Mouse (Mus musculus): Measurements from ENCODE around the gene Fdps. TPM values are rescaled to one million over a fixed set of nuclear protein-coding genes. Genes with fewer than 3 reads are reported as not detected.

Fdps gene
- polyA plus RNA-seq, 1 experiment from 2014 or later: 253 TPM

DNA sequence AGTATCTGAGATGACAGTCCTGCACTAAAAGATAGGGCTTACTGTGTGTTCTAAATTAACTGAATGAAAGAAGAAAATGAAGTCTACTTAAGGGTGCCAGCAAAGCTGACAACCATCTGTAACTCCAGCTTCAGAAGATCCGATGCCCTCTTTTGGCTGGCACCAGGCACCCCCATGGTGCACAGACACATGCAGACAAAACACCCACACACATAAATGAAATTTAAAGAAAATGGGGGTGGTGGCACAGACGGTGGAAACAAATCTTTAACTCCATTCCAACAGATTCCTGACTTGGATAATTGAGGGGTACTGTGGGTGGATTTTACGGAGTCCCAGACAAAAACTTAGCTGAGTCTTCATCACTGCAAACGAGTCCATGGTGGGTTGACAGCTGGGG, 30.1 kb upstream of the Fdps start:
- H3K27ac ChIP-seq: no peak overlapping the region
- no peak for ATAC-seq (ENCODE audit: insufficient number of reproducible peaks, low FRiP score, low TSS enrichment, low read depth)
- H3K36me3 ChIP-seq: no peaks in the 10 kb centered on the region
- H3K9ac ChIP-seq: no peak overlapping the region
- H3K27me3 ChIP-seq: peaks cover 13% of the 10 kb centered on the region; the same call in 1 of the 2 replicates
- peaks cover 5% of the 10 kb centered on the region for H3K4me1 ChIP-seq
- H3K9me3 ChIP-seq: no peaks in the 10 kb centered on the region
- 39% methylated on average over 4 of the region's 4 CpGs for WGBS
- no peak overlapping the region for H3K4me3 ChIP-seq
- peak overlapping the region; percentile 64; the same call in 1 of the 2 replicates for H3K4me2 ChIP-seq

DNA sequence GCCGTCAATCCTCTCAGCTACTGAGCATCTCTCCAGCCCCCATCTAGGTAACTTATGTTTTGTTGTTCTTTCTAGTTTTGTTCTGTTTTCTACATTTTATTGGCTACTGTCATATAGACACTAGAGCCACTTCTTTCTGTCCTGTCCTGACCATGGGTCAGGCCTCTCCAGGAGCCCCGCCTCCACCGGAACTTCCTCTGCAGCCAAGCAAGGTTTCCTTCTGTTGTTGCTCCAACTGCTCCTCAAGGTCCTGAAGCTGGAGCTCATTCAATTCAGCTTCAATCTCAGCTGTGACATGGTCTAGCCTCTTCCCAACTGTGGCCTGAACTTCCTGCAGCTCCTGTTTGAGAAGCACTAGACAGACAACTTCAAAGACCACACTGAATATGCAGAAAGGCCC, 28.1 kb upstream of the Fdps start:
- Histone ChIP-seq H3K4me1 (peaks cover 5% of the 10 kb centered on the region), H3K27ac (no peak overlapping the region), H3K4me3 (no peak overlapping the region), H3K9ac (no peak overlapping the region), H3K4me2 (no peak overlapping the region), H3K9me3 (no peaks in the 10 kb centered on the region), H3K36me3 (no peaks in the 10 kb centered on the region), H3K27me3 (peaks cover 13% of the 10 kb centered on the region; the same call in 1 of the 2 replicates)
- WGBS: 82% methylated on average over 3 of the region's 3 CpGs
- no peak for ATAC-seq (ENCODE audit: insufficient number of reproducible peaks, low FRiP score, low TSS enrichment, low read depth)

DNA sequence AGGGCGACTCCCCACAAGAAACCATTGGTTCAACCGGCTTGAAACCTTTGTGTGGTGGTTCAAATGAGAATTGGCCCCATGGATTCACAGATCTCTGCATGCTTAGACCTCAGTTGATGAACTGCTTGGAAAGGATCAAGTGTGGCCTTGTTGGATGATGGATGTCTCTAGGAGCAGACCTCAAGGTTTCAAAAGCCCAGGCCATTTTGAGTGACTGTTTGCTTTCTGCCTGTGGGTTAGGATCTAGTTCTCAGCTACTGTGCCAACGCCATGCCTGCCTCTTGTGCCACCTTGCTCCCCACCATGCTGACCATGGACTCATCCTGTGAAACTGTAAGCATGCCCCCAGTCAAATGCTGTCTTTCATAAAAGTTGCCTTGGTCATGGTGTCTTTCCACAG, 24.2 kb upstream of the Fdps start:
- no peak overlapping the region for H3K9ac ChIP-seq
- H3K9me3 ChIP-seq: no peaks in the 10 kb centered on the region
- H3K36me3 ChIP-seq: no peaks in the 10 kb centered on the region
- H3K27me3 ChIP-seq: no peaks in the 10 kb centered on the region
- H3K4me1 ChIP-seq: no peaks in the 10 kb centered on the region
- ATAC-seq (ENCODE audit: insufficient number of reproducible peaks, low FRiP score, low TSS enrichment, low read depth): no peak
- no peak overlapping the region for H3K27ac ChIP-seq
- 94% methylated on average over 3 of the region's 3 CpGs for WGBS
- H3K4me3 ChIP-seq: no peak overlapping the region
- no peak overlapping the region for H3K4me2 ChIP-seq

DNA sequence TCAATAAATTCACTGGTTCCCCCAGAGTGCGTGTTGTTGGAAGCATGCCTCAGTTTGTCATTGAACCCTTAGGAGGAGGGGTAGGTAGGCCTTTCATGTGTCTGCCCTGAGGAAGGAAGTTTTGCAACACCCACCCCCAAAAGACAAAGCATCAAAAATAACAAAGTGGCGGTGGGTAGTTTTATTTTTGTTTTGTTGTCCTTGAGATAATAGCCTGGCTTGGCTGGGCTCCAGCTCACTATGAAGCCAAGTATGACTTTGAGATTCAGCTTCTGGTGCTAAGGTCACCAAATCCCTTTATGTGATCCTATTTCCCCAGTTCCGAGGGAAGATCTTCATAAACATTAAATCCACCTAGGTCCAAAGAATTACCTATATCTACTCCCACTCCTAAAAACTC, 22.5 kb upstream of the Fdps start:
- H3K36me3 ChIP-seq: no peaks in the 10 kb centered on the region
- ATAC-seq (ENCODE audit: insufficient number of reproducible peaks, low FRiP score, low TSS enrichment, low read depth): no peak
- 77% methylated on average over 3 of the region's 3 CpGs for WGBS
- H3K9me3 ChIP-seq: no peaks in the 10 kb centered on the region
- no peaks in the 10 kb centered on the region for H3K27me3 ChIP-seq
- no peak overlapping the region for H3K4me2 ChIP-seq
- no peak overlapping the region for H3K4me3 ChIP-seq
- H3K27ac ChIP-seq: no peak overlapping the region
- H3K9ac ChIP-seq: no peak overlapping the region
- H3K4me1 ChIP-seq: no peaks in the 10 kb centered on the region

DNA sequence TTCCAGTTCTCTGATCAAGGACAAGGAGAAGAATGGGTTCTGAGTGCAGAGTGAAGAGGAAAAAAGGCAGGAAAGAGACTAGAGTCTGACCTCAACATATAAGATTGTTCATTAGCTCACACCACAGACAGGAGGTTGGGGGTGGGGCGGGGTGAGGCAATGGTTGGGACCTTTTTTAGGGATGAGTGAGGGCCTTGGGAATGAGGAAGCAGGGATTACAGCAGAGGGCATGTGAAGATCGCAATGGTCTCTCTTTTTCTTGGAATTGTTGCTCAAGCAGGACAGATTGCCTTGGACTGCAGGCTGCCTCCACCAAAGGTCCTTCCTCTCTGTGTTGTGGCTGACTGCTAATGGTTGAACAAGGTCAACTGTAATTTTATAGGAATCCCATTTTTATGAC, 21.6 kb upstream of the Fdps start:
- Histone ChIP-seq H3K4me3 (no peak overlapping the region), H3K27ac (no peak overlapping the region), H3K9me3 (no peaks in the 10 kb centered on the region), H3K36me3 (no peaks in the 10 kb centered on the region), H3K27me3 (no peaks in the 10 kb centered on the region), H3K4me2 (no peak overlapping the region), H3K9ac (no peak overlapping the region), H3K4me1 (no peaks in the 10 kb centered on the region)
- WGBS: 82% methylated on average over 2 of the region's 2 CpGs
- no peak for ATAC-seq (ENCODE audit: insufficient number of reproducible peaks, low FRiP score, low TSS enrichment, low read depth)

DNA sequence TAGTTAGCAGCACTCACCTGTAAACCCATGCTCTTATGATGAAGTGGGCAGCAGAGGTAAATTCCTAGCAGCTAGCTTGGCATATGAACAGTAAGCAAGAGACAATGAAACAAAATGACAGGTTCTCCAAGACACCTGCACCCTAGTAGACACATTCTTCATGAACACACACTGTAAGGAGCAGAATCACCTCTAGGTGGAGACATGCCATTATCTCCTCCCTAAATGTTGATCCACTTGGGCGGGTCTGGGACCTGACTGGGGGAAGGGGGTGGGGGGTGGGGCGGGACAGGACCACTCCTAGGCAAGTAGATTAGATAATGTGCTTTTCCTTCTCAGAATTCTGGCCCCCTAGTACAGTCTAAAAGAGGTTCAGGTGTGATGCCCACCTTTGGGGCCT, 13.8 kb upstream of the Fdps start:
- no peaks in the 10 kb centered on the region for H3K36me3 ChIP-seq
- no peak overlapping the region for H3K27ac ChIP-seq
- WGBS: 3% methylated on average over 2 of the region's 2 CpGs
- no peak for ATAC-seq (ENCODE audit: insufficient number of reproducible peaks, low FRiP score, low TSS enrichment, low read depth)
- no peaks in the 10 kb centered on the region for H3K27me3 ChIP-seq
- no peaks in the 10 kb centered on the region for H3K9me3 ChIP-seq
- no peak overlapping the region for H3K9ac ChIP-seq
- no peaks in the 10 kb centered on the region for H3K4me1 ChIP-seq
- no peak overlapping the region for H3K4me3 ChIP-seq
- no peak overlapping the region for H3K4me2 ChIP-seq

DNA sequence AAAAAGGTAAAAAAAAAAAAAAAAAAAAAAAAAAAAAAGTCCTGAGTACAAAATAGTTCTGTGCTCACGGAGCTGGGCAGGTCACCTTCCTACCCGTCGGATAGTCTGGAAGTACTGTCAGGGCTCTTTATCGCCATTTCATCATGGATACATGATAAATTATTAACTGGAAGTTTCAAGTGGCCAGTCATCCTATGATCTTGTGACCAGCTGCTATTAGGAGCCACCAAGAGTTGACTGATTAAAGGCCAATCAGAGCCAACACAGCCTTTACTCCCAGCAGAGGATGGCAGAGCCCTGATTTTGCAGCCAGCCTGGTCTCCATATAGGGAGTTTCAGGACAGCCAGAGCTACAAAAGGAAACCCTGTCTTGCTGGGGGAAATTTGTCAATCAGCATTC, 11.3 kb upstream of the Fdps start:
- Histone ChIP-seq H3K4me2 (no peak overlapping the region), H3K27ac (no peak overlapping the region), H3K27me3 (no peaks in the 10 kb centered on the region), H3K36me3 (no peaks in the 10 kb centered on the region), H3K4me1 (no peaks in the 10 kb centered on the region), H3K4me3 (no peak overlapping the region), H3K9me3 (no peaks in the 10 kb centered on the region), H3K9ac (no peak overlapping the region)
- no peak for ATAC-seq (ENCODE audit: insufficient number of reproducible peaks, low FRiP score, low TSS enrichment, low read depth)
- WGBS: 86% methylated on average over 4 of the region's 4 CpGs

DNA sequence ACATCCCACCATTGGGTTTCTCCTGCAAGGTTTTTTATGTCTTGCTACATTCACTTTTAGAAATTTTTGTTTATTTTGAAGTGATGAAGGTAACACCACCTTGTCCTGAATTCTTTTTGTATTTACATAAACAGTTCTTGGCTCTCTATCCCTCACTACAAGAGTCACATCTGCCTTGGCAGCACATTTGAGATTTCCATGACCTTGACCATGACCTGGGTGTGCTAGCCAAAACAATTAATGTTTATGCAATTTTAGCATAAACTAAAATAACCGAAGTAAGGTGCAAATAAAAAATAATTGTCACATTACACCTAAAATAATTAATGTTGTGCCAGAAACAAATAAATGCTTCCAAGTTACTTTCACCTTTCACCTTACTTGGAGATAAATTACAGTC, 6.4 kb upstream of the Fdps start:
- WGBS: 42% methylated on average over 1 of the region's 1 CpGs
- no peak overlapping the region for H3K4me2 ChIP-seq
- no peak for ATAC-seq (ENCODE audit: insufficient number of reproducible peaks, low FRiP score, low TSS enrichment, low read depth)

DNA sequence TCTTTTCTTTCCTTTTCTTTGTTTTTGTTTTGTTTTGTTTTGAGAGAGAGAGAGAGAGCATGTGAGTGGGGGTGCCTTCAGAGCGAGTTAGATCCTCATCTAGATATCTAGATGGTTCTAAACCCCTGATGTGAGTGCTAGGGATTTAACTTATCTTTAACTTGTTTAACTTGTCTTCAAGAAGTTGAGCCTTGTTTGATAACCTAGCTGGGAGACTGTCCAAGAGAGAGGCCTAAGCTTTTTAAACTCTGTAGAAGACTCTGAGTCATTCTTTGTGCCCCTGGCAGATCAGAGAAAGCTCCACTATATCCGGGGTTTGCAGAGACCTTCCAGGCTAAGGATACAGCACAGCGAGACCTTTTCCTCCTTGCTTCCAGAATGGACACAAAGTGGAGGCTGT, 5.8 kb upstream of the Fdps start:
- H3K36me3 ChIP-seq: no peaks in the 10 kb centered on the region
- no peaks in the 10 kb centered on the region for H3K9me3 ChIP-seq
- no peak overlapping the region for H3K4me3 ChIP-seq
- 0 out of 2 replicates have a peak, but pooled peaks cover 3% of the 10 kb centered on the region for H3K4me1 ChIP-seq
- WGBS: 68% methylated on average over 3 of the region's 3 CpGs
- no peaks in the 10 kb centered on the region for H3K27me3 ChIP-seq
- no peak overlapping the region for H3K4me2 ChIP-seq
- no peak overlapping the region for H3K27ac ChIP-seq
- no peak for ATAC-seq (ENCODE audit: insufficient number of reproducible peaks, low FRiP score, low TSS enrichment, low read depth)
- H3K9ac ChIP-seq: no peak overlapping the region

More for the DNA sequence above, 6.4 kb upstream of the Fdps start:
- Histone ChIP-seq H3K4me1 (no peaks in the 10 kb centered on the region), H3K4me3 (no peak overlapping the region), H3K9ac (no peak overlapping the region), H3K27ac (no peak overlapping the region), H3K9me3 (no peaks in the 10 kb centered on the region), H3K36me3 (no peaks in the 10 kb centered on the region), H3K27me3 (no peaks in the 10 kb centered on the region)

DNA sequence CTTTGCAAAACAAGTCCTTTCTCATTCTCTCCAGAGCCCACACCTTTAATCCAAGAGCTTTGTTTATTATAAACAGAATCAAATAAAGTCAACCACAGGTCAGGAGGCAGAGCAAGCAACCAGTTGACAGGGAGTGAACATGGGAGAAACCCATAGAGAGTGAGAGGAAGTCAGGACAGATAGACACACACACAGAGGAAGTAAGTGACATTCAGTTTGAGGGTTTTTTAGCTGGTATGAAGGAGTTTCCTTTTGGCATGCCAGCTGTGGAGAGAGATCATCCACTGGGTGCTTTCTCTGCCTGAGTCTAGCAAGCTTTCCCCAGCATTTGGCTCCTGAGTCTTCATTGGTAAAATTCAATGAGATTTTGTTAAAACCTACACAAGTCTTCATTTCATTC, 5.1 kb upstream of the Fdps start:
- H3K36me3 ChIP-seq: no peaks in the 10 kb centered on the region
- H3K4me2 ChIP-seq: no peak overlapping the region
- no peak overlapping the region for H3K9ac ChIP-seq
- H3K9me3 ChIP-seq: no peaks in the 10 kb centered on the region
- H3K4me1 ChIP-seq: peaks cover 6% of the 10 kb centered on the region; the same call in 1 of the 2 replicates
- no peak overlapping the region for H3K4me3 ChIP-seq
- no peak for ATAC-seq (ENCODE audit: insufficient number of reproducible peaks, low FRiP score, low TSS enrichment, low read depth)
- H3K27ac ChIP-seq: no peak overlapping the region
- H3K27me3 ChIP-seq: no peaks in the 10 kb centered on the region

DNA sequence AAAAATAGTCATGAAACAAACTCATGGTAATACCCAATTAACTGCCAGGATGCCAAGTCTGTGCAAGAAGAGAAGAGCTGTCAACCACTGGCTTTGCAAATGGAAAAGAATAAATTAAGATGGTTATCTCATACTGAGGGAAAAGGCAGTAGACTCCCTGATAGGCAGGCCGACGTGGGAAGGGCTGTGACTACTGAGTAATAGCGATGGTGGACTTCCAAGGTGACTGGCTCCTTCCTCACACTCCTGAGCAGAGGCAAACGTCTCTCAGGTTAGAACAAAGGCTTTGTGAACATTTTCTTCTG, 1.5 kb upstream of the Fdps start:
- 77% methylated on average over 4 of the region's 4 CpGs for WGBS
- H3K27ac ChIP-seq: no peak overlapping the region

DNA sequence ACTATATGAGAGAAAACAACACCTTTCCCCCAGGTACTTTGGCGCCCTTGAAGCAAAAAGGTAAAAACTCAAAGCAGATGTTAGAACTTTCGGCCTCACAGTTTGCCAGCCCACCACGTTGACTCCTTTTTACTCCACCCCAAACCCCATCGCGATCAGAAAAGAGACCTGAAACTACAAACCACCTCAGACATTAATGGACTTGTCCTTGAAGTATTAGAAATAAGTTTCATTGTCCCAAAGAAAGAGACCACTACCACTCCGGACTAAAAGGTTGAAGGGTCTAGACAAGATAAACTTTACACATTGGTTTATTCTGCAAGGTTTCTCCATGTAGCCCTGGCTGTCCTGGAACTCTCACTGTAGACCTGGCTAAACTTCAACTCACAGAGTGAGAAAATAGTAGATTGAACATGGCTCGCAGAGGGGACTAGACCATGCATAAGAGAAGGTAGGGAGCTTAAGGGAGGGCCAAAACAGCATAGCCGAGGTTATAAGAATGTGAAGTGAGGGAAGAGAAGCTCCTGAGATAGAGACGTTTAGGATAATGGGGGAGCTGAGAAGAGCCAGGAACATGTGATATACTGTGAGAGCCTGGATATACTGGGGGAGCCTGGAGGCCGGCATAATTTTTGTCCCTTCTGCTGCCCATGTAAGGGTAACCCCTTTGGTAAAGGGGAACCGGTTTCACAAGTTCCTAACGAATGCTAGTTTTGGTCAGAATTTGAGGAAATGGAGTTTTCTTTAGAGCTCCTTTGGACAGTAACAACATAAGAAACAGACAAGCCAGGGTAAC, 934 bp upstream of the Fdps start:
- WGBS: 52% methylated on average over 12 of the region's 12 CpGs
- Histone ChIP-seq H3K9ac (no peak overlapping the region), H3K4me3 (peak overlapping the region; percentile 62), H3K36me3 (peaks cover 21% of the 10 kb centered on the region), H3K9me3 (no peaks in the 10 kb centered on the region), H3K4me1 (peaks cover 32% of the 10 kb centered on the region), H3K4me2 (peak overlapping the region; percentile 39), H3K27ac (peak overlapping the region; percentile 64), H3K27me3 (no peaks in the 10 kb centered on the region)
- no peak for ATAC-seq (ENCODE audit: insufficient number of reproducible peaks, low FRiP score, low TSS enrichment, low read depth)

More for the DNA sequence above, 1.5 kb upstream of the Fdps start:
- H3K9me3 ChIP-seq: no peaks in the 10 kb centered on the region
- peaks cover 17% of the 10 kb centered on the region for H3K36me3 ChIP-seq
- no peak overlapping the region for H3K4me3 ChIP-seq
- no peak overlapping the region for H3K9ac ChIP-seq
- peaks cover 32% of the 10 kb centered on the region for H3K4me1 ChIP-seq
- no peak for ATAC-seq (ENCODE audit: insufficient number of reproducible peaks, low FRiP score, low TSS enrichment, low read depth)
- H3K27me3 ChIP-seq: no peaks in the 10 kb centered on the region
- H3K4me2 ChIP-seq: no peak overlapping the region

DNA sequence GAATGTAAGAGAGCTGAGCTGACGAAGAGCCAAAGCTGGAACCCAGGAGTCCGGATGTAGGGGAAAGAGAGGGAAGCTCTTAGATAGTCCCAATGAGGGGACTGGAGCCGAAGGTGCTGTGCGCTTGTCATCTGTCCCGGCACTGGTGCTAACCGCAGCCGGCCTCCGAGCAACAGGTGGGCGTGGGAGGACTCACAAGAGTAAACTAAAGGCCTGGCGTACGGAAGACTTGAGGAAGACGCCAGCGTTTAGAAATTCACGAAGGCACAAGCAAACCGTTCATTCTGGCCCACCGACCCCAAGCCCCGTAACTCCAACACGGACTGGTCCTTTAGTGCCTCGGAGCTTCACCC, 324 bp downstream of the Fdps start:
- Histone ChIP-seq H3K27ac (peak overlapping the region; percentile 82), H3K36me3 (peaks cover 31% of the 10 kb centered on the region), H3K9me3 (no peaks in the 10 kb centered on the region), H3K4me2 (peak overlapping the region; percentile 84), H3K9ac (peak overlapping the region; percentile 67), H3K4me3 (peak overlapping the region; percentile 62), H3K27me3 (no peaks in the 10 kb centered on the region), H3K4me1 (peaks cover 32% of the 10 kb centered on the region)
- 0% methylated on average over 19 of the region's 19 CpGs for WGBS
- ATAC-seq (ENCODE audit: insufficient number of reproducible peaks, low FRiP score, low TSS enrichment, low read depth): no peak

Measured in limb, embryonic 15.5 days (tissue).